Mouse (Mus musculus) brain, embryonic 14.5 days (tissue): Measurements from ENCODE around the gene 4921536K21Rik. TPM values are rescaled to one million over a fixed set of nuclear protein-coding genes. Genes with fewer than 3 reads are reported as not detected.

Source experiments
- DNase-seq: peaks from one replicate; pipeline ENCODE4 v3.0.0-alpha.2; 2011; ENCODE audit warnings: low read depth
- CTCF ChIP-seq: fragments of 200-500 bp; IDR thresholded peaks from 2 replicates; pipeline ENCODE4 v1.5.1; 2012; ENCODE audit warnings: inconsistent platforms, mild to moderate bottlenecking, moderate library complexity, borderline replicate concordance; ENCODE audit not compliant: insufficient read depth, insufficient read length; ENCODE audit errors: extremely low read depth
- POLR2A ChIP-seq: fragments of 200-500 bp; IDR thresholded peaks from 2 replicates; pipeline ENCODE4 v1.6.1; 2012; ENCODE audit warnings: mild to moderate bottlenecking, inconsistent platforms, borderline replicate concordance; ENCODE audit not compliant: poor library complexity, insufficient read depth, insufficient read length, severe bottlenecking; ENCODE audit errors: extremely low read depth
- polyA plus RNA-seq: library from polyadenylated mRNA; depleted of rRNA; stranded (reverse); fragments of >200 nt; gene quantifications from 2 replicates; pipeline ENCODE4 v1.2.3, GENCODE M21; 2012; rRNA removed

The 4921536K21Rik gene
- polyA plus RNA-seq, 1 experiment: 1.0 TPM

- DNase-seq: no peak
Measured at GRCm38 (mm10) chr11:3849469-3850314, 45.2 kb downstream of the 4921536K21Rik start.

GRCm38 (mm10) chr11:3846351-3846750 lies 48.5 kb downstream of the 4921536K21Rik start:
- DNase-seq: no peak
- TF ChIP-seq CTCF: no peak
- TF ChIP-seq POLR2A: no peak

More at GRCm38 (mm10) chr11:3849469-3850314, 45.2 kb downstream of the 4921536K21Rik start:
- TF ChIP-seq CTCF: no peak

DNA sequence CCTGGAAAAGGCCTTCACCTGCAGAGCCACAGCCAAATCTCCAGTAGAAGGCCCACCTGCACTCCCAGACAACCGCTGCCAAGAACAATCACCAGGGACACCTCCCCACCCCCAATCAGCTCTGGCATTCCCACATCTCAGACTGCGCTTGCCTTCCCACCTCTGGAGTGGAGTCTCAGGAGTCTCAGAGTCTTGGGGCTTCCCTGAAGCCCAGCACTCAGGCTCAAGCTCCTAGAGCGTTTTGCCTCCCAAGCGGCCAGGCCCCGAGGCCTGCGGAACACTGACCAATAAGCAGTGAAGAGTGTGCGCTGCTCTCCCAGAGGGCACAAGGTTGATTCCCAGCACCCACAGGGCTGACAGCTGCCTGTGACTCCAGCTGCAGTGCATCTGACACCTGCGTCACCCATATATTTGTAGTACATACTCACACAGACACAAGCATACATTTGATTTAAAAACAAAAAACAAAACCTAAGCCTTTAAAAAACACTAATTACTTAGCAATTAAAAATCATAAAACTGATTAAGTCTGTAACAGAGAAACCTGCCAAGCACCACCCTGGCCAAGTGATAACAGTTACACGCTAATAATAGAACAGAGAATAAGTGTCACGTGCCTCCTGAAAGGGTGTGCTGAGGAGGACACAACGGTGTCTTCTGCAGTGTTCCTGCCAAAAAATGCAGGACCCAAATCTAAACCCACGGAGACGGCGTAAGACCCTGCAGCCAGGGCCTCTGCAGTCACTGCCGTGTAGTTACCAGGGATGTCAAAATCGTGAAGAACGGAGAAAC lies 50.8 kb downstream of the 4921536K21Rik start:
- TF ChIP-seq POLR2A (no peak), CTCF (no peak)
- DNase-seq: no peak

Other genes starting within 250 kb of the 4921536K21Rik start
- gene Morc2a, start 245.9 kb downstream of the 4921536K21Rik start, polyA plus RNA-seq: 35.0 and 49.1 TPM in 2 replicates
- gene Osbp2, start 31.2 kb downstream of the 4921536K21Rik start, polyA plus RNA-seq: 18.4 and 26.2 TPM in 2 replicates
- gene Dusp18, start 142 bp upstream of the 4921536K21Rik start, polyA plus RNA-seq: 17.6 and 26.4 TPM in 2 replicates
- 13.2 and 13.5 TPM in 2 replicates for gene Slc35e4, start 19.6 kb upstream of the 4921536K21Rik start, polyA plus RNA-seq
- 21.2 and 27.4 TPM in 2 replicates for gene Tcn2, start 37.1 kb upstream of the 4921536K21Rik start, polyA plus RNA-seq
- 57.9 and 58.0 TPM in 2 replicates for gene Pes1, start 68.9 kb upstream of the 4921536K21Rik start, polyA plus RNA-seq
- gene 4930556J24Rik, start 81.7 kb upstream of the 4921536K21Rik start, polyA plus RNA-seq: 0.05 TPM in 1 of 2 replicates, not detected in the other
- gene Gal3st1, start 88.5 kb upstream of the 4921536K21Rik start, polyA plus RNA-seq: 3.2 and 5.3 TPM in 2 replicates
- gene Sec14l4, start 136.4 kb upstream of the 4921536K21Rik start, polyA plus RNA-seq: 0.05 TPM in 1 of 2 replicates, not detected in the other
- 0.23 and 0.29 TPM in 2 replicates for gene Sec14l3, start 169.7 kb upstream of the 4921536K21Rik start, polyA plus RNA-seq
- gene Mtfp1, start 200.3 kb upstream of the 4921536K21Rik start, polyA plus RNA-seq: 5.7 and 5.9 TPM in 2 replicates
- gene Sec14l2, start 228.3 kb upstream of the 4921536K21Rik start, polyA plus RNA-seq: 4.1 and 5.9 TPM in 2 replicates
- 60.4 and 66.1 TPM in 2 replicates for gene Rnf215, start 240.1 kb upstream of the 4921536K21Rik start, polyA plus RNA-seq